Mouse (Mus musculus) heart, adult 2 months (tissue): ENCODE data around the gene Rpl18.

Experiments
- CTCF ChIP-seq: fragments of 200-600 bp; IDR thresholded peaks from 2 replicates; pipeline ENCODE4 v1.8.1; 2022; ENCODE audit warnings: antibody characterized with exemption, mild to moderate bottlenecking, moderate library complexity
- POLR2A ChIP-seq: fragments of 200-500 bp; IDR thresholded peaks from 2 replicates; pipeline ENCODE4 v1.6.1; 2011; ENCODE audit warnings: mild to moderate bottlenecking, low read depth, low read length, control low read depth; ENCODE audit not compliant: insufficient read depth

DNA sequence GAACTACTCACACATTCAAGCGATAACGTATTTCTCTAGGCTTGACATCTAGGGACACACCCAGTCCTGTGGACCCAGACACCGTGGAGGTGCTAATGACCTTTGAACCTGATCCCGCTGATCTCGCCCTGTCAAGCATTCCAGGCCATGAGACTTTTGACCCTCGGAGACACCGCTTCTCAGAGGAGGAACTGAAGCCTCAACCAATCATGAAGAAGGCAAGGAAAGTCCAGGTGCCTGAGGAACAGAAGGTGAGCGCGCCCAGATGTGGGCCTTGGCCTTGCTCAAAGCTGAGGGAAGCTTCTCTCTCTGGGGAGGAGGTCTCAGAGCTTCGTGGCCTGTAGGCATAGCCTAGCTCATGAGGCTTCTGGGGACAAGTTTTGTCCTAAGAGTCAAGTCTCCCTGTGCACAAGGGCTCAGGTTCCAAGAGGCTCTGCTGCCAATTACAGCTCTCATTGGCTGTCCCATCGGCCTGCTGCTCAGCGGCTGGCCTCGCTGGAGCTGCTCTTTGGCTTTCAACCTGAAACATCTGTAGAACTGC, 7.0 kb upstream of the Rpl18 start:
- TF ChIP-seq POLR2A (peak; percentile 47; the same call in 1 of the 2 replicates), CTCF (no peak)
